Mouse (Mus musculus) midbrain, embryonic 13.5 days (tissue): Measurements from ENCODE around the gene Thumpd3. TPM values are rescaled to one million over a fixed set of nuclear protein-coding genes. Genes with fewer than 3 reads are reported as not detected.

Source experiments
- ATAC-seq: fragments of 200-750 bp; cut with Nextera tagmentation; 2 replicates; pipeline ENCODE4 v1.8.0; 2017; ENCODE audit warnings: mild to moderate bottlenecking, moderate TSS enrichment, moderate library complexity
- H3K27ac ChIP-seq: fragments of 300-500 bp; sonication (generic); 2 replicates; pipeline ENCODE4 v1.5.1; 2015; ENCODE audit warnings: inconsistent platforms, mild to moderate bottlenecking, moderate library complexity
- H3K27me3 ChIP-seq: fragments of 300-500 bp; sonication (generic); 2 replicates; pipeline ENCODE4 v1.6.1; 2015; ENCODE audit warnings: mild to moderate bottlenecking, inconsistent platforms
- H3K36me3 ChIP-seq: fragments of 300-500 bp; sonication (generic); 2 replicates; pipeline ENCODE4 v1.6.1; 2015; ENCODE audit warnings: mild to moderate bottlenecking, inconsistent platforms
- H3K4me1 ChIP-seq: fragments of 300-500 bp; sonication (generic); replicated peaks from 2 replicates; pipeline ENCODE4 v1.6.1; 2015; ENCODE audit warnings: inconsistent platforms
- H3K4me2 ChIP-seq: fragments of 300-500 bp; sonication (generic); replicated peaks from 2 replicates; pipeline ENCODE4 v1.6.1; 2015; ENCODE audit warnings: moderate library complexity, mild to moderate bottlenecking, inconsistent platforms
- H3K4me3 ChIP-seq: fragments of 300-500 bp; sonication (generic); replicated peaks from 2 replicates; pipeline ENCODE4 v1.5.1; 2015; ENCODE audit warnings: mild to moderate bottlenecking, inconsistent platforms
- H3K9ac ChIP-seq: fragments of 300-500 bp; sonication (generic); replicated peaks from 2 replicates; pipeline ENCODE4 v1.6.1; 2015; ENCODE audit warnings: mild to moderate bottlenecking, inconsistent platforms
- H3K9me3 ChIP-seq: fragments of 300-500 bp; sonication (generic); 2 replicates; pipeline ENCODE4 v1.6.1; 2016; ENCODE audit warnings: mild to moderate bottlenecking, inconsistent platforms
- WGBS: fragments of 180-500 bp; shearing (Covaris S2); methylation state at CpG from one replicate; pipeline ENCODE4 v1.1.7; 2015; 5-methylcytosine and 5-hydroxymethylcytosine counted together
- polyA plus RNA-seq: library from polyadenylated mRNA; unstranded; fragments of >200 nt; fragmentation: Nextera tagmentation; extraction: Ambion mirVana; gene quantifications from 2 replicates; pipeline ENCODE4 v1.2.1, GENCODE M21; 2015

The Thumpd3 gene
- polyA plus RNA-seq, 1 experiment from 2014 or later, result 59.0 TPM

- Histone ChIP-seq H3K4me2 (no peak overlapping the region), H3K36me3 (peaks cover 71% of the 10 kb centered on the region), H3K9ac (no peak overlapping the region), H3K4me1 (peaks cover 4% of the 10 kb centered on the region; the same call in 1 of the 2 replicates), H3K9me3 (no peaks in the 10 kb centered on the region), H3K4me3 (no peak overlapping the region), H3K27me3 (no peaks in the 10 kb centered on the region), H3K27ac (no peak overlapping the region)
- no peak for ATAC-seq
- 91% methylated on average over 3 of the region's 3 CpGs for WGBS
These were observed 19.2 kb downstream of the Thumpd3 start for GRCm38 (mm10) chr6:113065186-113065585.

GRCm38 (mm10) chr6:113069154-113069553, 23.1 kb downstream of the Thumpd3 start:
- H3K27ac ChIP-seq, result no peak overlapping the region
- no peak overlapping the region for H3K4me3 ChIP-seq
- WGBS, result 100% methylated on average over 1 of the region's 1 CpGs
- peaks cover 35% of the 10 kb centered on the region for H3K36me3 ChIP-seq
- H3K9ac ChIP-seq, result no peak overlapping the region
- ATAC-seq, result no peak
- H3K9me3 ChIP-seq, result no peaks in the 10 kb centered on the region
- peaks cover 10% of the 10 kb centered on the region for H3K4me1 ChIP-seq
- no peak overlapping the region for H3K4me2 ChIP-seq
- H3K27me3 ChIP-seq, result no peaks in the 10 kb centered on the region

- Histone ChIP-seq H3K36me3 (no peaks in the 10 kb centered on the region), H3K27ac (peak overlapping the region; percentile 100), H3K27me3 (no peaks in the 10 kb centered on the region), H3K4me2 (peak overlapping the region; percentile 92), H3K4me1 (peaks cover 50% of the 10 kb centered on the region), H3K9me3 (no peaks in the 10 kb centered on the region), H3K4me3 (peak overlapping the region; percentile 96), H3K9ac (peak overlapping the region; percentile 99)
- WGBS, result 25% methylated on average over 3 of the region's 3 CpGs
- ATAC-seq, result no peak
These were observed 29.2 kb downstream of the Thumpd3 start for GRCm38 (mm10) chr6:113075261-113075660.

GRCm38 (mm10) chr6:113076012-113076685, 30.1 kb downstream of the Thumpd3 start:
- H3K4me3 ChIP-seq, result peak overlapping the region; percentile 96
- ATAC-seq, result peak; percentile 88
- WGBS, result under 1% methylated on average over 55 of the region's 55 CpGs
- peak overlapping the region; percentile 100 for H3K27ac ChIP-seq
- peak overlapping the region; percentile 92 for H3K4me2 ChIP-seq
- H3K4me1 ChIP-seq, result peaks cover 52% of the 10 kb centered on the region
- peak overlapping the region; percentile 99 for H3K9ac ChIP-seq
- H3K27me3 ChIP-seq, result no peaks in the 10 kb centered on the region
- no peaks in the 10 kb centered on the region for H3K36me3 ChIP-seq
- H3K9me3 ChIP-seq, result no peaks in the 10 kb centered on the region

- peak; percentile 95 for ATAC-seq
- peak within 1 kb of the TSS; percentile 99 for H3K9ac ChIP-seq
- H3K9me3 ChIP-seq, result no peaks in the 10 kb centered on the region
- 1% methylated on average over 64 of the region's 91 CpGs for WGBS
- H3K36me3 ChIP-seq, result no peaks in the 10 kb centered on the region
- peak within 1 kb of the TSS; percentile 100 for H3K27ac ChIP-seq
- no peaks in the 10 kb centered on the region for H3K27me3 ChIP-seq
- H3K4me1 ChIP-seq, result peaks cover 59% of the 10 kb centered on the region
- peak within 1 kb of the TSS; percentile 93 for H3K4me2 ChIP-seq
- H3K4me3 ChIP-seq, result peak within 1 kb of the TSS; percentile 96
These were observed 30.9 kb downstream of the Thumpd3 start, which contains the start of gene Setd5 for GRCm38 (mm10) chr6:113076686-113077516. Setd5 (plus strand) TSS chr6:113077365.

- Histone ChIP-seq H3K4me3 (peak overlapping the region; percentile 96), H3K27ac (peak overlapping the region; percentile 100), H3K9me3 (no peaks in the 10 kb centered on the region), H3K9ac (peak overlapping the region; percentile 99), H3K36me3 (no peaks in the 10 kb centered on the region), H3K27me3 (no peaks in the 10 kb centered on the region), H3K4me1 (peaks cover 66% of the 10 kb centered on the region), H3K4me2 (peak overlapping the region; percentile 93)
- under 1% methylated on average over 28 of the region's 28 CpGs for WGBS
- no peak for ATAC-seq
These were observed 31.6 kb downstream of the Thumpd3 start for GRCm38 (mm10) chr6:113077569-113078030.

- under 1% methylated on average over 18 of the region's 18 CpGs for WGBS
- Histone ChIP-seq H3K4me3 (peak overlapping the region; percentile 96), H3K4me1 (peaks cover 68% of the 10 kb centered on the region), H3K4me2 (peak overlapping the region; percentile 93), H3K27ac (peak overlapping the region; percentile 100), H3K9me3 (no peaks in the 10 kb centered on the region), H3K36me3 (no peaks in the 10 kb centered on the region), H3K9ac (peak overlapping the region; percentile 99), H3K27me3 (no peaks in the 10 kb centered on the region)
- ATAC-seq, result no peak
These were observed 32.2 kb downstream of the Thumpd3 start for GRCm38 (mm10) chr6:113078031-113078721.

- Histone ChIP-seq H3K27ac (peak overlapping the region; percentile 81), H3K4me1 (peaks cover 68% of the 10 kb centered on the region), H3K27me3 (no peaks in the 10 kb centered on the region), H3K4me2 (peak overlapping the region; percentile 93), H3K36me3 (no peaks in the 10 kb centered on the region), H3K4me3 (peak overlapping the region; percentile 96), H3K9ac (peak overlapping the region; percentile 64), H3K9me3 (no peaks in the 10 kb centered on the region)
- no peak for ATAC-seq
- WGBS, result 0% methylated on average over 3 of the region's 3 CpGs
These were observed 33.5 kb downstream of the Thumpd3 start for GRCm38 (mm10) chr6:113079492-113079891.

GRCm38 (mm10) chr6:113082229-113082628, 36.2 kb downstream of the Thumpd3 start:
- WGBS, result 7% methylated on average over 6 of the region's 6 CpGs
- peak overlapping the region; percentile 23 for H3K4me3 ChIP-seq
- H3K9ac ChIP-seq, result peak overlapping the region; percentile 58
- no peaks in the 10 kb centered on the region for H3K27me3 ChIP-seq
- no peak for ATAC-seq
- H3K4me2 ChIP-seq, result peak overlapping the region; percentile 51
- H3K27ac ChIP-seq, result peak overlapping the region; percentile 86
- H3K36me3 ChIP-seq, result no peaks in the 10 kb centered on the region
- H3K9me3 ChIP-seq, result no peaks in the 10 kb centered on the region
- peaks cover 54% of the 10 kb centered on the region for H3K4me1 ChIP-seq

GRCm38 (mm10) chr6:113084590-113084989, 38.6 kb downstream of the Thumpd3 start:
- no peak overlapping the region for H3K4me3 ChIP-seq
- H3K4me1 ChIP-seq, result peaks cover 36% of the 10 kb centered on the region
- no peak overlapping the region for H3K9ac ChIP-seq
- ATAC-seq, result no peak
- 70% methylated on average over 4 of the region's 4 CpGs for WGBS
- no peaks in the 10 kb centered on the region for H3K9me3 ChIP-seq
- H3K36me3 ChIP-seq, result no peaks in the 10 kb centered on the region
- no peak overlapping the region for H3K4me2 ChIP-seq
- peak overlapping the region; percentile 11; the same call in 1 of the 2 replicates for H3K27ac ChIP-seq
- H3K27me3 ChIP-seq, result no peaks in the 10 kb centered on the region

GRCm38 (mm10) chr6:113093206-113093605, 47.2 kb downstream of the Thumpd3 start:
- Histone ChIP-seq H3K4me2 (no peak overlapping the region), H3K4me3 (no peak overlapping the region), H3K27me3 (no peaks in the 10 kb centered on the region), H3K9ac (no peak overlapping the region), H3K9me3 (no peaks in the 10 kb centered on the region), H3K27ac (no peak overlapping the region), H3K4me1 (no peaks in the 10 kb centered on the region), H3K36me3 (no peaks in the 10 kb centered on the region)
- WGBS, result 95% methylated on average over 3 of the region's 3 CpGs
- no peak for ATAC-seq
